Mouse (Mus musculus): ENCODE results near the gene Adsl.

Gene Adsl

GRCm38 (mm10) chr15:81006127-81006735, 57.9 kb downstream of the Adsl start:
- DNase-seq (ENCODE audit: extremely low spot score, low spot score), result no peak

DNA sequence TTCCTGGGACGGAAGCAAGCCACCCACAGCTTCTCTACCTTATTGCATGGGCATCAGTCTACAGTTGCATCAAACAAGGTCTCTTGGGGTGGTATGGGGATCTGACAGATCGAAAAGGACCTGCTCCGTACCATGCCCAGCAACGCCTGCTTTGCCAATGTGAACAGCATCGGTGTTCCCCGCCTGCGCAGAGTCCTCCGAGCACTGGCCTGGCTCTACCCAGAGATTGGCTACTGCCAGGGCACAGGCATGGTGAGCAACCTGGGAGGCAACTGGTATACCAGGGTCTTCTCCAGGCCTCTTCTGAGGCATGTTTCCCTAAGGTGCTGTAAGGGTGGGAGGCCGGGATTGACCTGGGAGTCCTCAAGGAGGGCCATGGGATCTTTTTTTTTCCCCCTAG, 59.0 kb downstream of the Adsl start:
- DNase-seq (ENCODE audit: extremely low spot score, low spot score), result no peak

DNA sequence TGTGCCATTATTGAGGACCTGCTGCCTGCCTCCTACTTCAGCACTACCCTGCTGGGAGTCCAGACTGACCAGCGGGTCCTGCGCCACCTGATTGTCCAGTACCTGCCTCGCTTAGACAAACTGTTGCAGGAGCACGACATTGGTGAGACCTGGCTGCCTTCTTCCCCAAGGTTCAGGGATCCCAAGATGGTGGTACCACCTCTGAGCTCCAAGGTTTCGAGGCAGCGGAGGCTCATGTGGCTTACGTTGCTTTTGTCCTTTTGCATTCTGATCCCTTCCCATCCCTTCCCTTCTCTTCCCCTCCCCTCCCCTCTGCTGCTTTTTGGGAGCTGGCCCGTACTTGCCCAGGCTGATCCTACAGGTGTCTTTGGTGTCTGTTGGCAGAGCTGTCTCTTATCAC, 59.6 kb downstream of the Adsl start:
- DNase-seq (ENCODE audit: extremely low spot score, low spot score), result no peak

DNA sequence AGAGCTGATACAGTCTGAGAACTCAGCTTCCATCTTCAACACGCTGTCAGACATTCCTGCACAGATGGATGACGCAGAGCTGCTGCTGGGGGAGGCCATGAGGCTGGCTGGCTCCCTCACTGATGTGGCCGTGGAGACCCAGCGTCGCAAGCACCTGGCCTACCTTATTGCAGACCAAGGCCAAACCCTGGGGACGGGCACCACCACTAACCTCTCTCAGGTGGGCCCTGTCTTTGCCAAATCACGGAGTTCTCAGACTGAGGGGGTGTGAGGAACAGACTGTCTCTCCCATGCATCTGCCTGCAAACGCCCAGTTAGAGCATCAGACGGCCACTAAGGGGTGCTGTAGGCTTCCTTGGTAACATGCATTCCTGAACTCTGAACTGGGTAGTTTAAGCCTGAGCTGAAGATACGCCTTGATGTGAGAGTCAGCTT, 60.4 kb downstream of the Adsl start:
- DNase-seq (ENCODE audit: extremely low spot score, low spot score), result no peak

DNA sequence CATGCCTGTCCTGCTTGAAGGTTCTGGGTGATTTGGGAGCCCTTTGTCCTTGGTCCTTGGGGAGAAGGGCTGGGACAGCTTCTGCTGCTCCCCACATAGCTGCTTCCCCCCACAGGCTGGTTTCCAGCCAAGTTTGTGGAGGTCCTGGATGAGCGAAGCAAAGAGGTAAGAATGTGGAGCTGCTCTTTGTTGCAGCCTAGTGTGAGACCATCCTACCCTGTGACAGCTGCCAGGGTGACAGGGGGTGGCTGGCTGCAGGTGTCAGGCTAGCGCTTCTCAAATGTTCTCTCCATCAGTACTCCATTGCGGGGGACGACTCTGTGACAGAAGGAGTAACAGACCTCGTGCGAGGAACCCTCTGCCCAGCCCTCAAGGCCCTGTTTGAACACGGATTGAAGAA, 61.8 kb downstream of the Adsl start:
- no peak for DNase-seq (ENCODE audit: extremely low spot score, low spot score)

GRCm38 (mm10) chr15:81011523-81011922, 63.2 kb downstream of the Adsl start:
- no peak for DNase-seq (ENCODE audit: extremely low spot score, low spot score)

DNA sequence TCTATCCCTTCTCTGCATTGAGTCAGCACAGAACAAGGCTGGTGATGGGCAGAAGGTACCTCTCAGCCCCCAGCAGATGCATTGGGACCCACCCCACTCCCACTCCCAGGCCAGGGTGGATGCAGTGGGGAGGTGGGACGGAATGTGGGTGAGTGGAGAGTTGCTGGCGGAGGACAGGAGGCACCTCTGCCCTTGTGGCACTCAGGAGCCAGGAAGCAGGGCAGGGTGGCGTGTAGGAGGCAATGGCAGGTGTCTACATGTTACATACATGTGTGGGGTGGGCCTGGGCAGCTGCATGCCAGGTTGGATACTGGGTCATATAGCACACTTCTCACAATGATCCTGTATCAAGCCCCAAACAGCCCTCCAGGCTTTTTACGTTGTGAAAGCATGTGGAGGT, 64.1 kb downstream of the Adsl start:
- DNase-seq (ENCODE audit: extremely low spot score, low spot score), result no peak

GRCm38 (mm10) chr15:81013186-81013585, 64.9 kb downstream of the Adsl start:
- DNase-seq (ENCODE audit: extremely low spot score, low spot score), result no peak

DNA sequence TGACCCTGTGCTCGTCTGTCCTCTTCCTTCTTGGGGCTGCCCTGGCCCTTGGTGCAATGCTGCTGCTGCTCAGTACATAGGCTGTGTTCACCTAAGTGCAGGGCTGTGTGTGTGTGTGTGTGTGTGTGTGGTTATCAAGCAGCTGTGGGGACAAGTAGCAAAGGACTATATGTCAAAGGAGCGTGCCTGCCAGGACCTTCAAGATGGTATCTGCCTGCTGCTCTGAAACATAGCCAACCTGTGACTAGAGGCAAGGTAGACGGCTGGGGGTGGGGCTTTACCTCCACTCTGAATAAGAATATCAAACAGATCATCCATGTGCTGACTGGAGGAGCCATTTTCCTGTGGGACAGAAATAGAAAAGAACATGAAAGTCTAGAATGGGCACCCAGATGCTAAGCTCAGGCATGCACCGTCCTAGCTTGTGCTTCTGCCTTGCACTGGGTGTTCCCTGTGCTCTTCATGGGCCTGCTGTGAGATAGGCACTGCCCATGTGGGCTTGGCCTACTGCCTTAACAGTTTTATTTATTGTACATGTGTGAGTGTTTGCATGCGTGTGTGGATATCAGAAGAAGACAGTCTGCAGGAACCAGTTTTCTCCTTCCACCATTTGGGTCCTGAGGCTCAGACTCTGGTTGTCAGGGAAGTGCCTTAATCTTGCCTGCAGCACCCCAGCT, 66.9 kb downstream of the Adsl start:
- DNase-seq (ENCODE audit: extremely low spot score, low spot score), result no peak

- DNase-seq (ENCODE audit: extremely low spot score, low spot score), result no peak
Measured at GRCm38 (mm10) chr15:81016488-81016887, 68.2 kb downstream of the Adsl start.

DNA sequence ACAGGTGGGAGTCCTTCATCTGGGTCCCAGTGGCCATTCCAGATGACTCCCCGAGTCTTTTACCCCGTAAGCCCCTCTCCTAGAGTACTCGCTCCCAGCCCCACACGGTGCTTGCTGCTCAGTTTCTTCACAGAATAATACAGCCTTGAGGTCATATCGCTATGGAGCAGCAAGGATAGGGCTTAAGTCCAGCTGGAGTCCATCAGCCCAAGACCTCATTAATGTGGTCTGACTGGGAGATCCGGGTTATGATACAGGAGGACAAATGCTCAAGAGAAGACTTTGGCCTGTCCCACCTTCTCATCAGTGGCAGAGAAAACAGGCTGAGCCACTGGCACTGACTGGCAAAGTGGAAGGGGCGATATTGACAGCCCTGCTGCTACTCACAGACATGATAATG, 69.0 kb downstream of the Adsl start:
- DNase-seq (ENCODE audit: extremely low spot score, low spot score), result no peak

Measured in neural tube, embryonic 10.5 days (tissue).